ENCODE assay signal across 15 mouse cellular contexts in genomic region chr5:73061506-73062155, GRCm38 (mm10). TPM values are rescaled to one million over a fixed set of nuclear protein-coding genes. Genes with fewer than 3 reads are reported as not detected.
A peak's percentile ranks its signal among the peaks of the same experiment; 100 is the strongest.
DNase-seq lines count a peak whose midpoint lies in the region; ATAC-seq and TF ChIP-seq lines count a peak whose summit lies in the region.
"Had no signal": no experiment of that assay in that cellular context is flagged by ENCODE, and none has a peak within 500 bp of the region (broad histone marks: within the 10 kb centered on the region; RNA-seq: fewer than 3 reads in every experiment).

No protein-coding gene starts in this region.

- no peak for TF ChIP-seq POLR2A in brain, embryonic 14.5 days (IDR thresholded peaks at IDR 0.05; ENCODE audit: borderline replicate concordance, extremely low read depth, insufficient read depth, insufficient read length, poor library complexity, severe bottlenecking)

- intact Hi-C loops in left cerebral cortex, postnatal 25 days (cut with DNase I), result no loop called here
- intact Hi-C loops in left cerebral cortex, adult 2 months (cut with DNase I), result no loop called here

- no peaks in the 10 kb centered on the region for H3K4me1 ChIP-seq in hindbrain, postnatal 0 days (ENCODE audit: insufficient read depth, low read length)
- H3K4me1 ChIP-seq in kidney, embryonic 16.5 days (ENCODE audit: insufficient read depth, low read length), result 0 out of 2 replicates have a peak, but pooled peaks cover 6% of the 10 kb centered on the region

- H3K9ac ChIP-seq in hindbrain, postnatal 0 days (replicated peaks; ENCODE audit: low read length), result no peak overlapping the region
- H3K9ac ChIP-seq in kidney, embryonic 16.5 days (replicated peaks; ENCODE audit: low read length), result no peak overlapping the region

- H3K27ac ChIP-seq in left cerebral cortex, adult 2 months, result no peak overlapping the region
- no peak overlapping the region for H3K27ac ChIP-seq in hindbrain, postnatal 0 days
- H3K27ac ChIP-seq in kidney, embryonic 16.5 days (ENCODE audit: low read length), result no peak overlapping the region
- H3K27ac ChIP-seq: kidney, postnatal 0 days had no signal

- ATAC-seq in frontal cortex, adult (ENCODE audit: low TSS enrichment), result peak; percentile 81
- no peak for ATAC-seq in hindbrain, postnatal 0 days
- ATAC-seq in kidney, embryonic 16.5 days (ENCODE audit: low FRiP score, low TSS enrichment), result no peak

- no peak for DNase-seq in frontal cortex, postnatal 25 days (ENCODE audit: low spot score in 2 of 2)
- DNase-seq in left cerebral cortex, postnatal 25 days (ENCODE audit: low spot score in 2 of 2), result peak; percentile 14 to 53
- DNase-seq in left cerebral cortex, adult 2 months (ENCODE audit: extremely low spot score in 1 of 2, low spot score in 2 of 2), result no peak
- DNase-seq in brain, embryonic 14.5 days (ENCODE audit: low read depth), result peak; percentile 88
- DNase-seq in hindbrain, postnatal 0 days (ENCODE audit: low spot score), result peak; percentile 56
- no peak for DNase-seq in embryo, embryonic 10 days (ENCODE audit: low spot score)
- DNase-seq: adrenal gland, adult 8-10 months; liver; lung, adult 2 months; thymus, adult 18-20 months had no signal

- 30% methylated on average over 11 of the region's 11 CpGs for WGBS in hindbrain, postnatal 0 days
- WGBS in kidney, embryonic 16.5 days, result 74% methylated on average over 11 of the region's 11 CpGs

- no peaks in the 10 kb centered on the region for H3K9me3 ChIP-seq in hindbrain, postnatal 0 days (ENCODE audit: low read length)
- no peaks in the 10 kb centered on the region for H3K9me3 ChIP-seq in kidney, embryonic 16.5 days (ENCODE audit: low read length)

- peaks cover 29% of the 10 kb centered on the region for H3K36me3 ChIP-seq in hindbrain, postnatal 0 days (ENCODE audit: insufficient read depth, low read length)
- peaks cover 44% of the 10 kb centered on the region for H3K36me3 ChIP-seq in kidney, embryonic 16.5 days (ENCODE audit: insufficient read depth, low read length)

- no peak for TF ChIP-seq CTCF in left cerebral cortex, adult 2 months (IDR thresholded peaks at IDR 0.05)
- no peak for TF ChIP-seq CTCF in brain, embryonic 14.5 days (IDR thresholded peaks at IDR 0.05; ENCODE audit: borderline replicate concordance, extremely low read depth, insufficient read depth, insufficient read length)
- no peak for TF ChIP-seq CTCF in hindbrain, postnatal 0 days (IDR thresholded peaks at IDR 0.05; ENCODE audit: low read depth)

- no peaks in the 10 kb centered on the region for H3K27me3 ChIP-seq in hindbrain, postnatal 0 days (ENCODE audit: insufficient read depth, low read length)
- no peaks in the 10 kb centered on the region for H3K27me3 ChIP-seq in kidney, embryonic 16.5 days (ENCODE audit: insufficient read depth, low read length)

- H3K4me2 ChIP-seq in hindbrain, postnatal 0 days (ENCODE audit: low read depth, low read length), result no peak overlapping the region
- H3K4me2 ChIP-seq in kidney, embryonic 16.5 days (replicated peaks; ENCODE audit: low read depth, low read length), result no peak overlapping the region

- H3K4me3 ChIP-seq in left cerebral cortex, adult 2 months, result no peak overlapping the region
- H3K4me3 ChIP-seq in hindbrain, postnatal 0 days (ENCODE audit: low read length), result no peak overlapping the region
- no peak overlapping the region for H3K4me3 ChIP-seq in kidney, embryonic 16.5 days (ENCODE audit: low read length)
- H3K4me3 ChIP-seq: myocyte had no signal

RNA-seq across cellular contexts. Expression of gene Slc10a4, which starts 54.9 kb away (rescaled TPM):
- total RNA-seq in left cerebral cortex, postnatal 25 days (2021), result 1 to 10 TPM in 1 of 2 experiments, under 1 TPM in 1; 0.98 to 4.0 TPM
- total RNA-seq in left cerebral cortex, adult 2 months (2021), result 1 to 10 TPM in 1 of 2 experiments, under 1 TPM in 1; 0.36 to 2.2 TPM
- 20.7 and 23.6 TPM in 2 replicates for polyA plus RNA-seq in brain, embryonic 14.5 days (2012; rRNA removed)
- total RNA-seq in hindbrain, postnatal 0 days (2014; rRNA removed), result 16.5 and 22.5 TPM in 2 replicates
- 31.9 and 34.9 TPM in 2 replicates for polyA plus RNA-seq in hindbrain, postnatal 0 days (2015; fragmentation: Nextera tagmentation; extraction: Ambion mirVana)
- 1.2 and 1.8 TPM in 2 replicates for polyA plus RNA-seq in kidney, embryonic 16.5 days (2015; fragmentation: Nextera tagmentation; extraction: Ambion mirVana)
- total RNA-seq: megakaryocyte progenitor cell, adult 5-6 weeks had no signal

Comparison
In these comparisons a context has a peak if more than half of its experiments do, and no peak if none do; other contexts are left out.
1. DNase-seq: peak in left cerebral cortex, postnatal 25 days (2 of 2), brain, embryonic 14.5 days (single experiment) and hindbrain, postnatal 0 days (single experiment); none in frontal cortex, postnatal 25 days (0 of 2), left cerebral cortex, adult 2 months (0 of 2) and embryo, embryonic 10 days (single experiment).